Mouse (Mus musculus): ENCODE results near the gene Jun.

DNA sequence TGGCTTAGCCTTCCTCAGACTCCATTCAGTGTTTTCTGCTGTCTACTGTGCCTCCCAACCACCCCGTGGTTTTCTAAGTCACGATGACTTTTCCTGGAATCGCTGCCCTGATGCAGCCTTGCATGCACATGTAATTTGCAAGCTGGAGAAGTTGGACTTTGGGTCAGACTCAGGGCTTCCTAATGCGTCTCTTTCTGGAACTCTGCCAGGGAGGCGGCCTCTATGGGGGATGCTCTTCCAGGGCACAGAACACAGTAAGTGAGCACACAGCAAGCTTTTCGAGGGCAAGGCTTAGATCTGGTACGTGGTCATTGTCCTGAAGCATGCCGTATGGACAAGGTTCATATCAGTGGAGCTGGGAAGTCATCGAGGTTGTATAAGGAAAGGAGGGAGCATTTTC lies 10.9 kb upstream of the Jun start:
- no peak for TF ChIP-seq CTCF (IDR thresholded peaks at IDR 0.05; ENCODE audit: extremely low read depth, insufficient read depth, insufficient read length, insufficient replicate concordance)
- no peak for TF ChIP-seq POLR2A (IDR thresholded peaks at IDR 0.05; ENCODE audit: low read depth, low read length)

All from spleen, adult 2 months (tissue).